Mouse (Mus musculus) lung, adult 2 months (tissue): ENCODE measurements around the gene Cct4. TPM values are rescaled to one million over a fixed set of nuclear protein-coding genes. Genes with fewer than 3 reads are reported as not detected.

Experiments
- DNase-seq: peaks from one replicate; pipeline ENCODE4 v3.0.0; 2022
- H3K4me1 ChIP-seq: fragments of 200-500 bp; 2 replicates; pipeline ENCODE4 v1.6.1; 2011; ENCODE audit warnings: low read length; ENCODE audit not compliant: control insufficient read depth, insufficient read depth
- H3K4me3 ChIP-seq: fragments of 200-500 bp; replicated peaks from 2 replicates; pipeline ENCODE3; 2011; ENCODE audit warnings: low read depth, mild to moderate bottlenecking, control low read depth, low read length; ENCODE audit errors: extremely low read depth
- CTCF ChIP-seq: fragments of 200-500 bp; IDR thresholded peaks from 2 replicates; pipeline ENCODE4 v1.5.1; 2011; ENCODE audit warnings: mild to moderate bottlenecking, low read length, control low read depth; ENCODE audit not compliant: insufficient read depth
- POLR2A ChIP-seq: fragments of 200-500 bp; IDR thresholded peaks from 2 replicates; pipeline ENCODE4 v1.6.1; 2011; ENCODE audit warnings: low read depth, mild to moderate bottlenecking, control low read depth, low read length, borderline replicate concordance; ENCODE audit errors: extremely low read depth
- WGBS: fragments of 180-500 bp; shearing (Covaris S2); methylation state at CpG from one replicate; pipeline ENCODE4 v1.1.7; 2018; 5-methylcytosine and 5-hydroxymethylcytosine counted together
- polyA plus RNA-seq: library from polyadenylated mRNA; depleted of rRNA; stranded (reverse); fragments of >200 nt; gene quantifications from 2 replicates; pipeline ENCODE4 v1.2.3, GENCODE M21; 2012

The Cct4 gene
- polyA plus RNA-seq, 1 experiment, result 123 TPM

DNA sequence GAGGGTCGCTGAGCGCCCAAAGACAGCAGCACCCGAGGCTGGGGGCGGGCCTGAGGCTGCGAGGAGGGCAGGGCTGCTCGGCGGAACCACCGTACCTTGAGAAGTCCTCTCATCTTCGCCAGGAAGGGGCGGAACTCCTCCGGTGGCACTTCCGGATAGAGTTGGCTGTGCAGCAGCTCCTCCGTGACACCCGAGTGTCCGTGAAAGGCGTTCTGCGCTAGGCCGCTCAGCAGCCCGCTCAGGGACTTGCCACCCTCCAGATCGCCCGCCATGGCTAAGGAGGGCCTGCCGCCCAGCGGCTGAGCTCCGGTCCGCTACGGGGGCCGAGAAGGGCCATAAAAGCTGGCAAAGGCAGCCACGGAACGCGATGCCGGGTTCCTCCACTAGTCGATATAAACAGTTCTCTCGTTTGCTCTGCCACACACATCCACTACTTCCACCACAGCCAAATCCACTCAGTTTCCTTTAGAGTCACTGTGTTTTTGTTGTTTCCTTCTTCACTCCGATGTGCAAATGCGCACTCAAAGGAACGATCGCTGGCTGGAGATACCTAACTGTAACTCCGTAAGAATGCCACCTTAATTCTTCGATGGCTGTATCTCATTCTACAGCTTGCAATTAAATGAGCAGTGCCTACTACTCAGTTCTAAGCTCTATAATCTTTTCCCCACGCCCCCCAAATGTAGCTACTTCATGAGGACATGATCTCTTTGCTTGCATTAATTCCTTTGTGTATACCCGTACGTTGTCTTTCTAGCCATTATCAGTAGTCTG is 8.1 kb upstream of the Cct4 start, which contains the start of the genes Gm28048 and Commd1:
Gm28048 (minus strand) TSS at position 107 of the 774 bp plus-strand sequence.
Commd1 (minus strand) TSS at position 399 of the 774 bp plus-strand sequence.
- TF ChIP-seq POLR2A (peak; percentile 71; the same call in 1 of the 2 replicates), CTCF (peak; percentile 57)
- H3K4me3 ChIP-seq, result peak within 1 kb of the TSS; percentile 93
- 2% methylated on average over 42 of the region's 42 CpGs for WGBS
- peaks cover 3% of the 10 kb centered on the region; the same call in 1 of the 2 replicates for H3K4me1 ChIP-seq
- peak; percentile 97 for DNase-seq

DNA sequence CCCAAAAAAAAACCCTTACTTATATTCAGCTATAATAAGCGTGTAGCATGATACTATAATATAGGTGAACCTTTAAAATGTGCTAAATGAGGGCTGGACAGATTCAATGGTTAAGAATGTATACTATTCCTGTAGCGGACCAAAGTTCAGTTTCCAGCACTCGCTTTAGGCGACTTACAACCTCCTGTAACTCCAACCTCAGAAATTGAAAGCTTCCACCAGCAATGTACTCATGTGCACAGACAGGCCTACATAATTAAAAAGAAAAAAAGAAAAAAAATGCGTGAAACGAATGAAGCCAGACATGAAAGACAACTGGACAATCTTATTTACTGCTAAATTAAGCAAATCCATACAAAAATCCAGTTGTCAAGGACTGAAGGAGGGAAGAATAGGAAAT is 7.5 kb upstream of the Cct4 start:
- 77% methylated on average over 6 of the region's 6 CpGs for WGBS
- DNase-seq, result no peak

DNA sequence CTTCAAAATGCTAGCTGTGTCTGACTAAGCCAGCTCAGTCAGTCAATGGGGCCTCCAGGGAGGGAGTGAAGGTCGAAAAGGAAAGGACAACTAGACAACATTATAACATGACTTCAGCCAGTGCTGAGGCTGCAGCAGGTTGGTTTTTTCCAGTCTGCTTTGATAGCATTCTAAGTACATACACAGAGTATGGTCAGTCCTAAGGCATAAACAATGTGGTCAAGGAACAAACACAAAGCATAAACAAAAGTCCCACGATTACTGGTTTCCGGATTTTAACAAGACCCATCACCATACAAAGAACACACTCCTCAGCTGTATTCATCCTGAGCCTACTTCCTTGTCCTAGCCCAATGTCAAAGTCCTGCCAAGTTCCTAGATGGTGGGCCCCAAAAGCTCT is 4.8 kb upstream of the Cct4 start:
- DNase-seq, result no peak
- no peak for TF ChIP-seq POLR2A
- no peak for TF ChIP-seq CTCF
- WGBS, result 63% methylated on average over 3 of the region's 3 CpGs
- H3K4me3 ChIP-seq, result no peak overlapping the region
- H3K4me1 ChIP-seq, result peaks cover 3% of the 10 kb centered on the region; the same call in 1 of the 2 replicates

More for the DNA sequence above, 7.5 kb upstream of the Cct4 start:
- TF ChIP-seq POLR2A (no peak), CTCF (no peak)
- H3K4me1 ChIP-seq, result peaks cover 3% of the 10 kb centered on the region; the same call in 1 of the 2 replicates
- no peak overlapping the region for H3K4me3 ChIP-seq

DNA sequence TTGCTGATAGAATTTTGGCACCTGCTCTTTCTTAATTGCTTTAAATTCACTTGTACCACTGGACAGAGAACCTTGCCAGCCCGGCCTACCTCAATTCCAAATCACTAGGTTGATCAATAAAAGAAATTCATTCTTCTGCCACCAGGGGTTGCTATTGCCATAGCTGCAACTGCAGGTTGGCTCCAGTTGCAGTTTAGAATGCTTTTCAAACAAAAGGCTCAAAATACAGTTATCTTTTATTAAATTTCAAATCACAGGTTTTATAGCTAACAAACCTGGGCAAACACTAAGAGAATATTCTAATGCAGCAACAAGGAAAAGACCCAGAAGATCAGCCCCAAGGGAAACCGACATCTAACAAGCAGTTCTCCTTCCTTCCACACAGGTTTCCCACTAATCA is 3.0 kb upstream of the Cct4 start:
- TF ChIP-seq POLR2A, result no peak
- TF ChIP-seq CTCF, result peak; percentile 62
- Histone ChIP-seq H3K4me1 (peaks cover 8% of the 10 kb centered on the region), H3K4me3 (no peak overlapping the region)
- DNase-seq, result no peak
- 22% methylated on average over 2 of the region's 2 CpGs for WGBS

DNA sequence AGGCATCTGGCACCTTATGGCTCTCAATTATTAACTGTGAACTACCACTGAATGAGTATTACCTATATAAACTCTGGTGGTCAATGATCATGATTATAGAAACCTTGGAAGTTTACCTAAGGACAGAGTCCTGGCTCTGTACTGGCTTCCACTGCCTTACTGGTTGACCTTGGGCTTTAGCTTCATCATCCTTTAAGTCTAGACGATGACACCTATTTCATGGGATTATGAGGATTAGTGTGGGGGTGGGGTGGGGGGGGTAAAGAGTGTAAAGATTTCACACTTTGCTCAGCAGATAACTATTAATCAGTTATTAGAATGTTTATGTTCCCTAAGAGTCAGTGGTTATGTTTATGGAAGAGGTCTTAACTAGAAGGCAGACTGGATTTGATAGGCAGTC is 533 bp upstream of the Cct4 start:
- peak overlapping the region; percentile 89 for H3K4me3 ChIP-seq
- TF ChIP-seq POLR2A (no peak), CTCF (no peak)
- peaks cover 8% of the 10 kb centered on the region for H3K4me1 ChIP-seq
- no peak for DNase-seq
- WGBS, result 40% methylated on average over 1 of the region's 1 CpGs

DNA sequence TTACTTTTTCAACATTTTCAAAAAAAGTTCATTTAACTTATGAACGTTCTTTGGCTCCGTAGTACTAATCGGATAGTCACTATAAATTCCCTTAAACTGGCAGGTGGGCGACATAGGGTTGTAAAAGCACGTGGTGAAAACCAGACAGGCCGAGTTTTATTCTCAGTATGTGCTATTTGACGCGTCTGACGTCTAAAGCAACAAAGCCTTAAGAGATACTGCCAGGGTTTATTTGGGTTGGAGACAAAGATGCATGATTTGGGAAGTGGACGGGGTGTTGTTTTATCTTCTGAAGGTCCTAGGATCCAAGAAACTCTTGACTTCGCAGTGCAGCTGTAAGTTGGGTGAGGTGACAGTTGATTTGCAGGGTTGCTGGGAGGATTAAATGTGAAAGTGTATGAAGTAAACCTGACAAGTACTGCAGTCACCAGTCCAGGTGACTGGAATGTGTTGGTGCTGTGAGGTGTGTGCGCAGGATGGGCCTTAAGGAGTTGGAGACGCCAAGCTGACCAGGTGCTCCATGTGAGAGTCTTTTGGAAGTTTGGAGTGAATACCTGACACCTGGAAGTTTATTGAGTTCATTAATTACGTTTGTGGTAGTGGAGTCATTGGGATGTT is 1.0 kb downstream of the Cct4 start:
- peak overlapping the region; percentile 89 for H3K4me3 ChIP-seq
- TF ChIP-seq CTCF (no peak), POLR2A (no peak)
- H3K4me1 ChIP-seq, result peaks cover 8% of the 10 kb centered on the region
- WGBS, result 7% methylated on average over 14 of the region's 14 CpGs
- no peak for DNase-seq

DNA sequence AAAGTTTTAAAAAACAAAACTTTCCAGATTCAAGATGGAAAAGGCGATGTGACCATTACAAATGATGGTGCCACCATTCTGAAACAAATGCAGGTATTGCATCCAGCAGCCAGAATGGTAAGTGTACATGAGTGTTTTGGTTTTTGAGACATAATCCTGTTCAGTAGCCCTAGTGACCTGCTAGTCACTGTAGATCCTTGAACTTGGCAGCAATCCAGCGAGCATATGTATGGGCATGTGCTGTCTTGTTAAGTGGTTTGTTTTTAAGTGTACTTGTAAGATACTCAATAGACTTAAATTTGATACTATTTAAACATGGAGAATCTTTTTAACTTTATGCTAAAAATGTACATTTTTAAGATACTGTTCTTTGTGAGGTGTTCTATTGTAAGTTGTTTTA is 4.0 kb downstream of the Cct4 start:
- H3K4me1 ChIP-seq, result peaks cover 8% of the 10 kb centered on the region
- WGBS, result 82% methylated on average over 2 of the region's 2 CpGs
- DNase-seq, result no peak
- no peak for TF ChIP-seq POLR2A
- no peak for TF ChIP-seq CTCF
- no peak overlapping the region for H3K4me3 ChIP-seq

DNA sequence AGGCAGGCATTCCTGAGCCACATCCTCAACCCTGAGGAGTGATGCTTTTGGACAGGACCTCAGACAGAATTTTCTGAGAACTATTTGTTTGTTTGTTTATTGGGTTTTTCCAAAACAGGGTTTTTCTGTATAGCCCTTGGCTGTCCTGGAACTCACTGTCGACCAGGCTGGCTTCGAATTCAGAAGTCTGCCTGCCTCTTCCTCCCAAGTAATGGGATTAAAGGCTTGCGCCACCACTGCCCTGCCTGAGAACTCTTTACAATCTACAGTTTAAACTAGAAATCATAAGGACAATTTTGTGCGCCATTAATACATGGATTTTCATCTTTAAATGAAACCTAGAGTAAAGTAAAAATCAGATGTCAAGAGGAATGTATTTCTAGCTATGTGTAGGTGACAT is 5.1 kb downstream of the Cct4 start:
- DNase-seq, result no peak
- H3K4me3 ChIP-seq, result no peak overlapping the region
- 89% methylated on average over 4 of the region's 4 CpGs for WGBS
- H3K4me1 ChIP-seq, result peaks cover 8% of the 10 kb centered on the region
- TF ChIP-seq CTCF (no peak), POLR2A (no peak)

DNA sequence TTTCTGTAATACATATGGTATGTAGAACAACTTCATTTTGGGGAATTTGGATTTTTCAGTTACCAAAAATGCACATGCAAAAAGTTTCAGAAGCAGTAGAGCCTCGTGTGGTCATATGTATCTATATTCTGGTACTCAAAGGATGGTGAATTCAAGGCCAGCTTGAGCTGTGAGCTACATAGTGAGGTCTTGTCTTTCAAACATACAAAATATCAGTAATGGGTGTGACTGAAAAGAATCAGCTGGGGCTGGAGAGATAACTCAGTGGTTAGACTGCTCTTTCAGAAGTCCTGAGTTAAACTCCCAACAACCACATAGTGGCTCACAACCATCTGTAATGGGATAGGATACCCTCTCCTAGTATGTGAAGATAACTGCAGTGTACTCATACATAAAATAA is 8.0 kb downstream of the Cct4 start:
- WGBS, result 56% methylated on average over 1 of the region's 1 CpGs
- TF ChIP-seq CTCF (no peak), POLR2A (no peak)
- no peak overlapping the region for H3K4me3 ChIP-seq

More for the DNA sequence above, 8.0 kb downstream of the Cct4 start:
- H3K4me1 ChIP-seq, result no peaks in the 10 kb centered on the region
- no peak for DNase-seq
